Mouse (Mus musculus): ENCODE data around the gene Vmn1r56. TPM values are rescaled to one million over a fixed set of nuclear protein-coding genes. Genes with fewer than 3 reads are reported as not detected.
"Not testable (repeated sequence)": the region's sequence is repeated elsewhere in the genome, so short reads cannot be mapped to it uniquely, and the experiment has no call there.

Vmn1r56 gene
- not detected for total RNA-seq (2021)
- long read RNA-seq, experiment 1 = 0 reads
- long read RNA-seq, experiment 2 = 0 reads

DNA sequence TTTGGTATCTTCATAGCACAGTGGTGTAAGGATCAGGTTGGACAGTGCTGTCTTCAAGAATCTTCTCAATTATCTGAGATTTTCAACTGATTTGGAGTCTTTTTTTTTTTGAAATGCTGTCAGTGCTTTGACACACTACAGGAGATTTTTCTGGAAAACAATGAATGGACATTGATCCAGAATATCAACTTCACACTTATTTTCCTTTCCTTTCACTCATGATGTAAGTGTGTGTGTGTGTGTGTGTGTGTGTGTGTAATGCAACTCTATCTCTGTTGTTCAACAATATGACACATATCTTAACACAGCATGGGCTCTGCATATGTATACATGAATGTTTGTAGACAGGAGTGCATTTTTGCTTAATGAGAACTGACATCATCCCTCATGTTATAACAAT is at the start of gene Vmn1r56:
TSS of gene Vmn1r56 (minus strand) at position 101 of the 400 bp plus-strand sequence.
- DNase-seq = not testable (repeated sequence)

DNA sequence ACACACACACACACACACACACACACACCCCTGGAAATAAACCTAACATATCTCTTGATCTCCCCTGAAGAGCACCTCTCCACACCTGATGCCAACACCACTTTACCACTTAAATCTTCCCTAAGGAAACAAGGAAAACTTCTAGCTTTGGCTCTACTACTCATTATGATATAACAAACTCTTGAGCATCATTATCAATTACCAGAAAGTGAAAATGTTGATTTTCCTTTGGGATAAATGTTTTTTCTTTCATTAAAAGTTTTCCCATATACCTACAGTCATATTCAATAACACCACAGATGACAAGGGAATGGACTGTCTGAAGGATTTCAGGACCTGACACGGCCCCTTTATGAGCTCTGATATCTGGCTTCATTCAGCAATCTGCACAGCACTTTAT is 21.6 kb upstream of the Vmn1r56 start, which contains the start of gene Vmn1r57:
TSS of gene Vmn1r57 (plus strand) at position 301 of the 400 bp plus-strand sequence.
- not testable (repeated sequence) for DNase-seq

DNA sequence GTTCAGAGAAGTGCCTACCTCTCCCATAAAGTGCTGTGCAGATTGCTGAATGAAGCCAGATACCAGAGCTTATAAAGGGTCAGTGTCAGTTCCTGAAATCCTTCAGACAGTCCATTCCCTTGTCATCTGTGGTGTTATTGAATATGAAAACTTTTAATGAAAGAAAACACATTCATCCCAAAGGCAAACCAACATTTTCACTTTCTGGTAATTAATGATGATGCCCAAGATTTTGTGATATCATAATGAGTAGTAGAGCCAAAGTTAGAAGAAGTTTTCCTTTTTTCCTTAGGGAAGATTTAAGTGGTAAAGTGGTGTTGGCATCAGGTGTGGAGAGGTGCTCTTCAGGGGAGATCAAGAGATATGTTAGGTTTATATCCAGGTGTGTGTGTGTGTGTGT is 47.0 kb downstream of the Vmn1r56 start, which contains the start of gene Vmn1r55:
TSS of gene Vmn1r55 (minus strand) at position 101 of the 400 bp plus-strand sequence.
- not testable (repeated sequence) for DNase-seq

Other genes with a start within 250 kb of the Vmn1r56 start
- gene Sbk2, start 232.3 kb downstream of the Vmn1r56 start, total RNA-seq (2021) = 10 to 100 TPM; 29.0 to 60.0 TPM
- 1 to 10 TPM in 1 of 2 experiments, under 1 TPM in 1; 0.49 to 3.1 TPM for gene Sbk3, start 225.6 kb downstream of the Vmn1r56 start, total RNA-seq (2021)
- gene Zfp579, start 200.6 kb downstream of the Vmn1r56 start, total RNA-seq (2021) = 10 to 100 TPM; 10.2 to 14.9 TPM
- gene Zfp524, start 182.3 kb downstream of the Vmn1r56 start, total RNA-seq (2021) = 1 to 10 TPM; 7.1 to 8.7 TPM
- gene Fiz1, start 182.1 kb downstream of the Vmn1r56 start, total RNA-seq (2021) = 10 to 100 TPM; 17.7 to 18.2 TPM
- not detected for gene Gm44973, start 181.3 kb downstream of the Vmn1r56 start, total RNA-seq (2021)
- gene Zfp865, start 176.4 kb downstream of the Vmn1r56 start, total RNA-seq (2021) = 10 to 100 TPM; 10.8 to 12.1 TPM
- gene Ccdc106, start 176.2 kb downstream of the Vmn1r56 start, total RNA-seq (2021) = not detected
- gene 4632433K11Rik, start 162.6 kb downstream of the Vmn1r56 start, total RNA-seq (2021) = not detected
- gene Zfp784, start 158.3 kb downstream of the Vmn1r56 start, total RNA-seq (2021) = 1 to 10 TPM; 2.6 to 3.4 TPM
- 1 to 10 TPM; 2.9 to 3.2 TPM for gene Zfp580, start 145.2 kb downstream of the Vmn1r56 start, total RNA-seq (2021)
- 10 to 100 TPM; 43.1 to 45.2 TPM for gene U2af2, start 134.6 kb downstream of the Vmn1r56 start, total RNA-seq (2021)
- 100 to 1,000 TPM; 134 to 145 TPM for gene Epn1, start 116.5 kb downstream of the Vmn1r56 start, total RNA-seq (2021)
- gene Rfpl4, start 79.8 kb downstream of the Vmn1r56 start, total RNA-seq (2021) = not detected
- gene Rasl2-9, start 70.8 kb downstream of the Vmn1r56 start, total RNA-seq (2021) = 1 to 10 TPM; 2.8 to 3.0 TPM
- not detected for gene Vmn1r55, start 47.1 kb downstream of the Vmn1r56 start, total RNA-seq (2021)
- gene Vmn1r57, start 21.7 kb upstream of the Vmn1r56 start, total RNA-seq (2021) = not detected
- not detected for gene Gm5065, start 153.8 kb upstream of the Vmn1r56 start, total RNA-seq (2021)
- gene Nlrp2, start 154.3 kb upstream of the Vmn1r56 start, total RNA-seq (2021) = not detected
- not detected for gene Vmn1r58, start 216.6 kb upstream of the Vmn1r56 start, total RNA-seq (2021)

All from gastrocnemius, postnatal 25 days (tissue).